Mouse (Mus musculus) ES-E14 (cell line): ENCODE measurements around the gene Col9a2.

Source experiments
- CHD2 ChIP-seq: IDR thresholded peaks from 2 replicates; pipeline ENCODE4 v1.6.1; 2014; ENCODE audit warnings: mild to moderate bottlenecking, low read depth, low read length, inconsistent platforms
- HCFC1 ChIP-seq: IDR thresholded peaks from 2 replicates; pipeline ENCODE4 v1.6.1; 2012; ENCODE audit warnings: low read length, inconsistent platforms, borderline replicate concordance; ENCODE audit not compliant: insufficient read depth
- ZC3H11A ChIP-seq: IDR thresholded peaks from 2 replicates; pipeline ENCODE4 v1.6.1; 2012; ENCODE audit warnings: low read depth, mild to moderate bottlenecking, inconsistent platforms, low read length, borderline replicate concordance

GRCm38 (mm10) chr4:121002400-121003171 is 36.6 kb upstream of the Col9a2 start:
- TF ChIP-seq ZC3H11A, result no peak
- TF ChIP-seq HCFC1, result no peak
- TF ChIP-seq CHD2, result no peak
